Mouse (Mus musculus): ENCODE data around the gene Trmt2a.

Trmt2a gene

DNA sequence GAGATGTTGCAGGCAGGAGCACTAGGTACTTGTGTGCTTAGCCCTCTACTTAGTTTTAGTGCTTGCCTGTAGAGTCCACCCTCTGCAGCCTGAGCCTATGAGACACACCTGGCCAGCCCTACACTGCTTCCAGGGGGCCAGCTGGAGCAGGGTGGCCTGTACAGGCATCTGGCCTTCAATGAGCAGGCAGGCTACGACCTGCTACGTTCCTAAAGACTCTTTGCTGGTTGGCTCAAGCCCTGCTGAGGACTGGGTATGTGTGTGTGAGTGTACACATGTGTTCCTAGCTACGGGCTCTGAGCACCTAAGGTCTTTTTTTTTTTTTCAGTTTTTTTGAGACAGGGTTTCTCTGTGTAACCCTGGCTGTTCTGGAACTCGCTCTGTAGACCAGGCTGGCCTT, 17.0 kb upstream of the Trmt2a start:
- no peak for DNase-seq (ENCODE audit: low read depth, low spot score)

DNA sequence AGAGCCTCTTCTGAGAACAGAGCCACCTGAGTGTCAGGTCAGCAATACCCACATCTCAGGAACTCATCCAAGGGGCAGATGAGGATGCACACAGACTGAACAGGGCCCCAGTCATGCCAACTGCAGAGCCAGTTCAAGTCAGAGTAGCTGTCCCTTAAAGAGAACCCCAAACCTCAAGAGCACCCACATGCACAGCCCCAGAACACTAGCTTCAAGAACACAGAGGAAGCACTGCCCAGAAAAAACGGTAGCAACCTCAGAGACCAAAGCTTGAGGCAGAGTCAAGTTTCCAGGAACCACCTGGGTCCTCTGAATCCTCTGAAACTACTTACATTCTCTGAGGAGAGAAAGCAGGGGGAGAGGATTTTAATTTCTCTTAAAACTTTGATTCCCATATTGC, 15.0 kb upstream of the Trmt2a start:
- DNase-seq (ENCODE audit: low read depth, low spot score): no peak

DNA sequence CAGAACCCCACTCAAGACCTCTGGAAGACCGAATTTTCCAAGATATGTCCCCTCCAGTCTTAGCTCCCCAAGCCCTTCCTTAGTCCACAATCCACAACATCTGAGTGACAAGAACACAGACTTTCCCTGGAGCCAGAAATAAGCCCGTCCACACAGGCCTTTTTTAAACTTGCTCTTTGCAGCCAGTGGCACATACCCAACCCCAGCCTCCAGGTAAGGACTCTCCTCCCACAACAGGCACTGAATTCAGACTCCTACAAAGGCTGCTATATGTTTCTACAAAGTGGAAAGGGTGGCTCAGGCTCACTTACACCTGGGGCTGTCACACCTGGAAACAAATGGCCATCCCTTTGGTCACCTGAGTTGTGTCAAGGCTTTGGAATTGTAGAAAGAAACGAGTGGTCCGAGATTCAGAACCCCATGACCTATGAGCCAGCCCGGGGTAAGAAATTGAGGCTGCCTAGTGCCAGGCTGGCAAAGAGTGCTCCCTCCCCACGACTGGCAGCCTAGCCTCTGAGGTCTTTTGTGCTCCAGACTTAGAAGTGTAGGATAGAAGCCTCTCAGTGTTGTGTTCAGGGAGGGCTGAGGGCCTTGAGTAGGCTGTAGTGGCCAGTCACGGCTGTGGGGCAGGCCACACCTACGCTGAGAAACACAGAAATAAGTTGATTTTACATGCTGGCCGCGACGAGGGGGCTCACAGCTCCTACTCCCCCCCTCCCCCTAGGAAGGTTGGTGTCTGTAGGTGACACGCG, 14.4 kb upstream of the Trmt2a start:
- DNase-seq (ENCODE audit: low read depth, low spot score): peak; percentile 55

DNA sequence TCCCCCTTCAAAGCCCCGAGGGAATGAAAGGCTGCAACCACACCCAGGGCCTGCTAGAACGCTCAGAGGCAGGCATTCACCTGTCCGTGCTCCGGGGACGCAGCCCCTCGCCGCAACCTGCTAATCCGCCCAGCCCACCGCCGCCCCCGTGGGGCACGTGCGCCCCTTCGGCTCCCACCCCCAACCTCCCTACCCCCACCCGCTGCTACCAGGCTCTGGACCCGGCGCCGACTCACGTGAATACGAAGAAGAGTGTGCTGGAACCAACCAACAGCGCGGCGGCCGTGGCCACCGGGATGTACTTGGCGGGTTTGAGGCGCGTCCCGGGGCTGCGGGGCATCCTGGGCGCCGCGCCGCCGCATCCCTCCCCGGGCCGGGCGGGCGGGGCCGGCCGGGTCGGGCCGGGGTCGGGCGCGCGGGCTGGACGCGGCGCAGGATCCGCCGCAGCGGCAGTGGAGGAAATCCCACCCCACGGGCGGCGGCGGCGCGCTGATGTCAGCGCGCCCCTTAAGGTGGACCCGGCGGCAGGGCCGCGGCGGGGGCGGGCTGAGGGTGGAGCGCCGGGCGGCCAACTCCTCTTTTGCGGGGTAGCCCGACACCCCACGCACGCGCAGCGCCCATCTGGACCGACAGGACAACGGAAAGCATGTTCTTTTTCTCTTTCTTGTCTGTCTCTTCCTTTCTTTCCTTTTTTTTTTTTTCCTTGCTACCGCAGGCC, 13.6 kb upstream of the Trmt2a start, which contains the start of gene Zdhhc8:
Zdhhc8 (minus strand) TSS at position 466 of the 718 bp plus-strand sequence.
- peak; percentile 65 for DNase-seq (ENCODE audit: low read depth, low spot score)

GRCm38 (mm10) chr16:18235389-18236065, 13.0 kb upstream of the Trmt2a start:
- DNase-seq (ENCODE audit: low read depth, low spot score): peak; percentile 68

DNA sequence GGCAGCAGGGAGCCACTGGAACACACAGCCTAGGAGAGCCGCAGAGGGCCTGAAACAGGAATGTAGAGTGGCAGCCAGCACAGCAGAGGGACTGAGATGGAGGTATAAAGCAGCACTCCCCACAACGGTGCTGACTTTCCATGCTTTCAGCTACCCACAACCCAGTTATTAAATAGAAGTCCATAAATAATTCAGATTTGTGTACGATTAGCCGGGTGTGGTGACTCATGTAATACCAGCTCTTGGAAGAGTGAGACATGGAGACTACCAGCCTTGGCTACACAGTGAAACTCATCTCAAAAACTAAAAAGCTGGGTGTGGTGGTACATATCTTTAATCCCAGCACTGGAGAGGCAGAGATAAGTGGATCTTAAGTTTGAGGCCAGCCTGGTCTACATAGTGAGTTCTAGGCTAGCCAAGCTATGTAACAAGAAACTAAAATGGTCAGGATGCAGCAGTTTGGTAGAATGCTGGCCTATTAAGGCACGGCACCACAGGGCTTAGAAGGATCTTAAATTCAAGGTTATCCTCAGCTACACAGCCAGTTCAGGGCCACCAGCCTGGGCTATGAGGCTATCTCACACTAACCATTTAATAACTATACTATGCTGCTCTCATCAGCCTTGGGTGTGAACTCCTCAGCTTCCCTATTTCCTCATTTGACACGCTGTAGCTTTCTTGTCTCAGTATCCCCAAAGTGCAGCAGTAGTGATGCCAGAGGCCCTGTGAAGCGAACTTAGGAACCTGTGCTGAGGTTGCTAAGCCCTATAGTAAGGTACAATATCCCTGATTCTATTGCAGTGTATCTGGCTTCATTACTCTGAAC, 11.6 kb upstream of the Trmt2a start:
- peak; percentile 59 for DNase-seq (ENCODE audit: low read depth, low spot score)

- no peak for DNase-seq (ENCODE audit: low read depth, low spot score)
Observed at GRCm38 (mm10) chr16:18241581-18241980, 6.9 kb upstream of the Trmt2a start.

DNA sequence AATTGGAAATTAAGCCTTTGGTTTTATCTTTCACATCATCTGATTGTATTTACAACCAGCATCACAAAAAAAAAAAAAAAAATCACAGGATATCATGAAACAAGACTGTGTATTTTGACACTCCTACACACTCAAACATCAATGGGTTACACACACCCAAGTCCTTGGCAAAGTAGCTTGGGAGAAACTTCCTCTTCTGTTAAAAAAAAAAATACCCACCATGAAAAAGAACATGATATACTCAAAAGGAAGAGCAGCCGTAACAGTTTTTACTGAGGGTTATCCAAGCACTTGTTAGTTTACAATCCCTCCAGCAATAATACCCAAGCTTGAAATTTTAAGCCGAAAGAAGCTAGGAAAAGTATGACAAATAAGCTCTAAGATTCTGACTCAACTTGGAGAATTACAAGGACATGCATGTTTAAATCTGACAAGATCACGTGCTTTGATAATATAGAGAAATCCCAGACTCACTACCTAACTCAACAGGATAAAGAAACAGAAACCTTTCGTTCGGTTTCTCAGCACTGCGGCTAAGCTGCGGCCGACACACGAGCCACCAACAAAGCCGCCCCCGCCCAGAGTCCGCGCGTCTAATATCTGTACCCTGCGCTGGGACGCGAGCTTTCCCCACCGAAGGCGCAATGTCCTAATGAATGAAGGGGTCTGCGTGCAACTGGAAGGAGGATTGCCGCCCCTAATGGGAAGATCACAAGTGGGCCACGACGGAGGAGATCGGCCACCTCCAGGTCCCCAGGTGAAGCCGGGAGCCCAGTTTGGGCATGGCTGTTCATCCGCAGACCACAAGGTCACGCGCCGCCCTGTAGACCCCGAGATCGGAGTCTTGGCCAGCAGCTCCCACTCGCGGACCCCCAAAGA, 719 bp upstream of the Trmt2a start:
- DNase-seq (ENCODE audit: low read depth, low spot score): peak; percentile 55

DNA sequence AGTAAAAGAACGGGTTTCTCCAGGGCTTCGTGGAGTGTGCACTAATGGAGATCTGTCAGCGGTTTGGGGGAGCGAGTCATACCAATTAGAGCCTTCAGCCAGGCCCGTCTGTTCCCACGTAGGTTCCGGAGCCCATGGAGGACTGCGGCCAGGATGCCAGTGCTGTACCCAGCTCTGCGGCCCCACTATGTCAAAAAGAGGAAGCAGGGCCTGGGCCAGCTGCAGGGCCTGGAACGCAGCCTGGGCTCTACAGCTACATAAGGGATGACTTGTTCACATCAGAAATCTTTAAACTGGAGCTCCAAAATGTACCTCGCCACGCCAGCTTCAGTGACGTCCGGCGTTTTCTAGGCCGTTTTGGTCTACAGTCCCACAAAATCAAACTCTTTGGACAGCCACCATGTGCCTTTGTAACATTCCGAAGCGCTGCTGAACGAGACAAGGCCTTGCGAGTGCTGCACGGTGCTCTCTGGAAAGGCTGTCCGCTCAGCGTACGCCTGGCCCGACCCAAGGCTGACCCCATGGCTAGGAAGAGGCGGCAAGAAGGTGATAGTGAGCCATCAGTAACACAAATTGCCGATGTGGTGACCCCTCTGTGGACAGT, 987 bp downstream of the Trmt2a start:
- peak; percentile 67 for DNase-seq (ENCODE audit: low read depth, low spot score)

GRCm38 (mm10) chr16:18250231-18250630, 1.8 kb downstream of the Trmt2a start:
- peak; percentile 35 for DNase-seq (ENCODE audit: low read depth, low spot score)

- no peak for DNase-seq (ENCODE audit: low read depth, low spot score)
Observed at GRCm38 (mm10) chr16:18250828-18251790, 2.6 kb downstream of the Trmt2a start.

GRCm38 (mm10) chr16:18252736-18253135, 4.3 kb downstream of the Trmt2a start:
- no peak for DNase-seq (ENCODE audit: low read depth, low spot score)

DNA sequence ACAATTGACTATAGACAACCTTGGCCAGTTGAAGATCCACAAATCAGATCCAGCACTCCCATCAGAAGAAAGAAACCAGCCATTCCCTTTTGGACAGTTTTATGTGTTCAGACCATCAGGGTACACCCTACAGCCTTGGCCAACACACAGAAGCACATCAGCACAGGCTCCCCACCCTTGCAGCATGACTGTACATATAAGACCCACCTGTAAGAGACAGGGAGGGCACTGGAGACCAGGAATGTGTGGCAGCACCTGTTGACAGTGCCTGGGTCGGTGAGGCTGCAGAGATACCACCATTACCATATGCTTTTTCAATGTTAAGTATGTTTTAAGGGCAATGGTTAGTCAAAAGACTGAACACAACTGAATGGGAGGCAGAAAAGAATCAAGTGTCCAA, 5.4 kb downstream of the Trmt2a start:
- no peak for DNase-seq (ENCODE audit: low read depth, low spot score)

DNA sequence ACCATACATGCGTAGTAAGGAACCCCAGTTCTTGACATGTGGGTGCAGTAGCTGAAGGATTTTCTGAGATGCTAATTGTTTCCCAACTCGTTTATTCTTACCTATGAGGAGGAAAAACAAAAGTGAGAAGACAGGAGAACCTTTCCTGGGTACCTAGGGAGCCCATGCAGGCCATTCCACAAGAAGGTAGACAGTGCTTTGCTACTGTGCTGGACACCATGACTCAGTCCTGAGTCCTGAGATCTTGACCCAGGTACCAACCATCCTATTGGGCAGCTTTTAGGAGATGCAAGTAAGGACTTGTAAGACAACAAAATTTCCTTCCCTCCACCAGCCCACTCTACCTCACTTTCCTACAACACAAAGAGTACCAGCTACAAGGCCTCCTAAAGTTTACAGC, 9.7 kb downstream of the Trmt2a start, which contains the start of gene Gm49776:
Gm49776 (minus strand) TSS at position 101 of the 400 bp plus-strand sequence.
- no peak for DNase-seq (ENCODE audit: low read depth, low spot score)

DNA sequence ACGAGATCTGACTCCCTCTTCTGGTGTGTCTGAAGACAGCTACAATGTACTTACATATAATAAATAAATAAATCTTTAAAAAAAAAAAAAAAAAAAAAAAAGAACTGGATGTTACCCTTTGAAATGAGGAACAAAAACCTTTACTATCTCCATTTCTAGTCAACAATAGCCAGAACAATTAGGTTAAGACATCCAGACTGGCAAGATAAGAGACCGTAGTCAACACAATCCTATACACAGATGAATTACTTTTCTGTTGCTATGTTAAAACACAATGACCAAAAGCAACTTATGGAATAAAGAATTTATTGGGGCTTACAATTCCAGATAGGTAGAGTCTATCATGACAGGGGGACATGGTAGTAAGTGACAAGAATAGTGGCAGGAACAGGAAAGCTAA, 16.5 kb downstream of the Trmt2a start:
- DNase-seq (ENCODE audit: low read depth, low spot score): no peak

DNA sequence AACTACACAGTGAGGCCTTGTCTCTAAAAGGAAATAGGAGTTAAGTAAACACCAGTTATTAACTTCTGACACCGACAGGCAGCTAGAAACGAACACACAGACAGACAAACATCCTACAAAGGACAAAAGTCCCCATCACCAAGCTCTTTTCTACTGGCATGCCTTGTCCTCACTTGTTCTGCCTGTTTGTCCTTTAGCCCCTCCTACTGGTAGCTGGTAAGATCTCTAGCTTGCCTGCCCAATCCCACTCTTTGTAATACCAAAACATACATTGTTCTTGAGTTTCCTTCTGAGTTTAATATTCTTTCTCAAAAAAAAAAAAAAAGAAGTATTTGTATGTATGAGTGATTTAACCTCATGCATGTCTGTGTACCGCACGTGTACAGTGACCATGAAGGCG, 19.7 kb downstream of the Trmt2a start:
- peak; percentile 63 for DNase-seq (ENCODE audit: low read depth, low spot score)

- DNase-seq (ENCODE audit: low read depth, low spot score): no peak
Observed at GRCm38 (mm10) chr16:18275166-18275565, 26.7 kb downstream of the Trmt2a start.

GRCm38 (mm10) chr16:18288166-18288565, 39.7 kb downstream of the Trmt2a start:
- no peak for DNase-seq (ENCODE audit: low read depth, low spot score)

GRCm38 (mm10) chr16:18288581-18289061, 40.1 kb downstream of the Trmt2a start:
- peak; percentile 61 for DNase-seq (ENCODE audit: low read depth, low spot score)

All from 3T3-L1 (cell line).